Mouse (Mus musculus) MEL (cell line): ENCODE measurements around the gene Rbm5.

Experiments used
- CTCF ChIP-seq, 3 experiments: IDR thresholded peaks in 2 of 3; conservative IDR thresholded peaks in 1 of 3; 2 replicates each; pipeline ENCODE4 v1.5.1; 2011 to 2012; ENCODE audit warnings: low read length in 3 of 3, low read depth in 2 of 3, mild to moderate bottlenecking in 2 of 3, improper control_type of control experiment in 1 of 3, inconsistent platforms in 1 of 3, mixed read lengths in 1 of 3, moderate library complexity in 1 of 3; ENCODE audit not compliant: control insufficient read depth in 1 of 3, insufficient read depth in 1 of 3, poor library complexity in 1 of 3, severe bottlenecking in 1 of 3
- ETS1 ChIP-seq: IDR thresholded peaks from 2 replicates; pipeline ENCODE4 v1.6.1; 2012; ENCODE audit warnings: low read depth, mild to moderate bottlenecking, inconsistent platforms, low read length, improper control_type of control experiment, moderate library complexity
- GATA1 ChIP-seq: IDR thresholded peaks from 2 replicates; pipeline ENCODE4 v1.6.1; 2011; ENCODE audit warnings: low read depth, low read length, improper control_type of control experiment
- HCFC1 ChIP-seq: IDR thresholded peaks from 2 replicates; pipeline ENCODE4 v1.6.1; 2012; ENCODE audit warnings: low read depth, mild to moderate bottlenecking, inconsistent platforms, low read length, improper control_type of control experiment, moderate library complexity
- POLR2A ChIP-seq, 2 experiments: IDR thresholded peaks; 2 replicates each; pipeline ENCODE4 v1.6.1; 2011 to 2012; ENCODE audit warnings: low read length in 2 of 2, mild to moderate bottlenecking in 2 of 2, control low read depth in 1 of 2, improper control_type of control experiment in 1 of 2, low read depth in 1 of 2, moderate library complexity in 1 of 2; ENCODE audit not compliant: control insufficient read depth in 1 of 2, insufficient read depth in 1 of 2, poor library complexity in 1 of 2
- RAD21 ChIP-seq: IDR thresholded peaks from 2 replicates; pipeline ENCODE4 v1.6.1; 2011; ENCODE audit warnings: mild to moderate bottlenecking, low read depth, low read length, improper control_type of control experiment
- TAL1 ChIP-seq: IDR thresholded peaks from 2 replicates; pipeline ENCODE4 v1.6.1; 2012; ENCODE audit warnings: mild to moderate bottlenecking, inconsistent platforms, low read length, moderate library complexity, mixed read lengths

DNA sequence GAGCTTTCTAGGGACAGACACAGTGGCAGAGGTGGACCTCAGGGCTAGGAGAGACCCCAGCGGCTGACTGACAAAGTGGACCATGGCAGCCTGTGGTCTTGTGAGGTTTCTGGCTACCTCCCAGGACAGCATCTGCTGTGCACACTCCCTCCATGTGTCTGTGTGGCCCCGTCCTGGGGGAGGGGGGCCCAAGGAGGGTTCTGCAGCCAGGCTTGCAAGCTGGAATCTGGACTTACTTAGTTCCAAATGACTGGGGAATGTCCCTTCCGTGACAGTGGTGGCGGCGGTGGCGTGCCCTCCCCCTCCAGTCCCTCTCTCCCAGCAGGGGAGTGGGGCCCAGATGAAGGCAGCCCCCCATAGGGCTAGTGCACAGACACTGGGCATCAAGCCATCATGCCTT is 53.8 kb downstream of the Rbm5 start:
- no peak for TF ChIP-seq ETS1
- TF ChIP-seq RAD21 = no peak
- TF ChIP-seq POLR2A (IDR thresholded peaks at IDR 0.05; ENCODE audit: control insufficient read depth in 1 of 2, insufficient read depth in 1 of 2, low read depth in 1 of 2, low read length in 2 of 2, poor library complexity in 1 of 2) = no peak
- TF ChIP-seq CTCF (IDR thresholded peaks at IDR 0.05 in 2 of 3, conservative IDR thresholded peaks at IDR 0.05 in 1 of 3; ENCODE audit: control insufficient read depth in 1 of 3, insufficient read depth in 1 of 3, low read depth in 2 of 3, low read length in 3 of 3, poor library complexity in 1 of 3, severe bottlenecking in 1 of 3) = no peak
- no peak for TF ChIP-seq HCFC1
- TF ChIP-seq GATA1 = no peak
- TF ChIP-seq TAL1 = no peak
